Mouse (Mus musculus): ENCODE measurements around the gene Shroom1.

Gene Shroom1

GRCm38 (mm10) chr11:53481088-53481730 is 24.2 kb downstream of the Shroom1 start:
- no peak for DNase-seq (ENCODE audit: low spot score)

GRCm38 (mm10) chr11:53483159-53483891 is 26.3 kb downstream of the Shroom1 start:
- DNase-seq (ENCODE audit: low spot score): no peak

- DNase-seq (ENCODE audit: low spot score): no peak
These were observed 28.7 kb downstream of the Shroom1 start for GRCm38 (mm10) chr11:53485719-53486118.

- DNase-seq (ENCODE audit: low spot score): no peak
These were observed 29.3 kb downstream of the Shroom1 start for GRCm38 (mm10) chr11:53486351-53486750.

GRCm38 (mm10) chr11:53486822-53487594 is 30.0 kb downstream of the Shroom1 start:
- DNase-seq (ENCODE audit: low spot score): peak; percentile 52

GRCm38 (mm10) chr11:53489007-53489406 is 32.0 kb downstream of the Shroom1 start:
- DNase-seq (ENCODE audit: low spot score): no peak

- no peak for DNase-seq (ENCODE audit: low spot score)
These were observed 32.4 kb downstream of the Shroom1 start for GRCm38 (mm10) chr11:53489421-53489820.

- DNase-seq (ENCODE audit: low spot score): no peak
These were observed 35.0 kb downstream of the Shroom1 start for GRCm38 (mm10) chr11:53491954-53492401.

GRCm38 (mm10) chr11:53493243-53493955 is 36.4 kb downstream of the Shroom1 start:
- no peak for DNase-seq (ENCODE audit: low spot score)

GRCm38 (mm10) chr11:53495417-53495816 is 38.4 kb downstream of the Shroom1 start:
- DNase-seq (ENCODE audit: low spot score): no peak

- DNase-seq (ENCODE audit: low spot score): no peak
These were observed 39.9 kb downstream of the Shroom1 start for GRCm38 (mm10) chr11:53496946-53497345.

GRCm38 (mm10) chr11:53500569-53500968 is 43.6 kb downstream of the Shroom1 start:
- DNase-seq (ENCODE audit: low spot score): no peak

- DNase-seq (ENCODE audit: low spot score): no peak
These were observed 45.2 kb downstream of the Shroom1 start for GRCm38 (mm10) chr11:53502039-53502765.

GRCm38 (mm10) chr11:53503738-53504137 is 46.7 kb downstream of the Shroom1 start:
- DNase-seq (ENCODE audit: low spot score): no peak

GRCm38 (mm10) chr11:53504376-53504775 is 47.4 kb downstream of the Shroom1 start:
- no peak for DNase-seq (ENCODE audit: low spot score)

GRCm38 (mm10) chr11:53505026-53505663 is 48.1 kb downstream of the Shroom1 start:
- DNase-seq (ENCODE audit: low spot score): no peak

GRCm38 (mm10) chr11:53507098-53507805 is 50.2 kb downstream of the Shroom1 start:
- DNase-seq (ENCODE audit: low spot score): no peak

- no peak for DNase-seq (ENCODE audit: low spot score)
These were observed 51.1 kb downstream of the Shroom1 start for GRCm38 (mm10) chr11:53508152-53508551.

- DNase-seq (ENCODE audit: low spot score): no peak
These were observed 51.6 kb downstream of the Shroom1 start for GRCm38 (mm10) chr11:53508591-53508990.

- DNase-seq (ENCODE audit: low spot score): no peak
These were observed 53.3 kb downstream of the Shroom1 start for GRCm38 (mm10) chr11:53510351-53510750.
